Mouse (Mus musculus): ENCODE measurements at regions not wholly inside any gene's neighbourhood (a gene's known extent, or its start where the extent isn't known, plus 50 kb on each side); places are given as distances from the start of the nearest gene placed in this dataset.
"Not testable (repeated sequence)": the region's sequence is repeated elsewhere in the genome, so short reads cannot be mapped to it uniquely, and the experiment has no call there.

GRCm38 (mm10) chr8:46355066-46355465 lies 60.6 kb upstream of the Helt start:
- DNase-seq (ENCODE audit: low read depth, low spot score): no peak

DNA sequence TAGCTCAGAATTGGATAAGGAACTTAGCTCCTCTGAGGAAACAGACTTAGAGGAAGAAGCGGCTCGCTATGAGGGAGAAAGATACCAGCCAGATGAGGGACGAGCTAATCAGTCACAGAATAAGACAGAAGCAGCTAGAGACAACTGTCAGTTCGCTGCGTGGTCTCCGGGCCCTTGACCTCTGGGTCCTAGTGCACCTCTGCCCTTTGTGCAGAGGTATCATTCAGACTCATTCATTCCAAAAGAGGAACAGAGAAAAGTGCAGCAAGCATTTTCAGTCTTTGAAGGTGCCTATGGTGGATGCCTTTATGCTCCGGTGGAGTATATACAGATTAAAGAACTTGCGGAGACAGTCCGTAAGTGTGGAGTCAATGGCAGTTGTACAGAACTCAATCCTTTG lies 63.5 kb upstream of the Helt start:
- not testable (repeated sequence) for DNase-seq (ENCODE audit: low read depth, low spot score)

GRCm38 (mm10) chr8:46362871-46363306 lies 68.4 kb upstream of the Helt start:
- no peak for DNase-seq (ENCODE audit: low read depth, low spot score)

GRCm38 (mm10) chr8:46365711-46366110 lies 71.2 kb upstream of the Helt start:
- DNase-seq (ENCODE audit: low read depth, low spot score): no peak

DNA sequence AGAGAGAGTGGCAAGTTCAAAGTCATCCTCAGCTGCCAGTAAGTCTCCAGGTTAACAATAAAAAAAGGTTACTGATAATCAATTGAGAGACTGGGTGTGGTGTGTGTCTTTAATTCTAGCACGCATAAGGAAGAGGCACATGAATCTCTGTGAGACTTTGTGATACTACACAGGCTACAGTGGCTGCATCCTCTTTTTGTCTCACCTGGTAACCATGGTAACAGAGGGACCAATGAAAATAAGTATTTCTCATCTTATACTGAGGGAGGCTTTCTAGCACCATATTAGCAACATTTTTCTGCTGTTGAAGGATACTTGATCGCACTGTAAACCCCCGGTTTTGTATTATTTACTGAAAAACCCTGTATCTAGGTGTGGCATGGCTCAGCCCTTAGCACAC lies 72.7 kb upstream of the Helt start:
- no peak for DNase-seq (ENCODE audit: low read depth, low spot score)

- DNase-seq (ENCODE audit: low read depth, low spot score): no peak
Measured at GRCm38 (mm10) chr8:46374092-46374491, 79.6 kb upstream of the Helt start.

GRCm38 (mm10) chr8:46375986-46376385 lies 81.5 kb upstream of the Helt start:
- DNase-seq (ENCODE audit: low read depth, low spot score): no peak

- no peak for DNase-seq (ENCODE audit: low read depth, low spot score)
Measured at GRCm38 (mm10) chr8:46384926-46385325, 85.9 kb upstream of the Acsl1 start.

DNA sequence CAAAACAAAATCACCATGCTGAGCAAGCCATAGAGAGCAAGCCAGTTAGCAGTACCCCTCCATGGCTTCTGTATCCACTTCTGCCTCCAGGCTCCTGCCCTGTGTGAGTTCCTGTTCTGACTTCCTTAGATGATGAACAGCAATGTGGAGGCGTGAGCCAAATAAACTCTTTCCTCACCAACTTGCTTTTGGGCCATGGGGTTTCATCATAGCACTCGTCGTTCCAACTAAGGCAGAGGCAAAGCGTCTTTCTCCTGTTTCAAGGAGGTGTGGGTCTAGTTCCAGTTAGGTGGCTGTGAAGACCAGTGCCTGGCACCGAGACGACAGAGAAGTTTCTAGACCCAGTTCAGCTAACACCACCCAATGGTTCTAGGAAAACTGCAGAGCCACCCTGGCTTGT lies 85.0 kb upstream of the Acsl1 start:
- DNase-seq (ENCODE audit: low read depth, low spot score): no peak

DNA sequence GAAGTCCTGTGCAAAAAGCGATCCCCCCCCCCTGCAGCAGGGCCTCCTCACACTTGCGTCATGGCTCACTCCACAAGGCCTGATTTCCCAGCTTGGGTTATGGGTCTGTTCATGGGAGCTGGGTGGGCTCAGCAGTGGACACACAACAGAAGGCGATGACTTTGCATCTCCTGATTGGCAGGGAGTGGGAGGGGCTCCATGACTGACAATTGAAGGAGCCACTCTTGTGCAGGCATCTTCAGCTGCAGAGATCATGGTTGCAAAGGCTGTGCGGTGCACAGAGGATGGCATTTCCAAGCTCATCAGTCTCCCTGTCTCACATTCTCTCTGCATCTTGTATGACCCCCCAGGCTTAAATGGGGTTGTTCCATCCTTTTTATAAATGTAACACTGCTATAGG lies 84.3 kb upstream of the Acsl1 start:
- DNase-seq (ENCODE audit: low read depth, low spot score): no peak

DNA sequence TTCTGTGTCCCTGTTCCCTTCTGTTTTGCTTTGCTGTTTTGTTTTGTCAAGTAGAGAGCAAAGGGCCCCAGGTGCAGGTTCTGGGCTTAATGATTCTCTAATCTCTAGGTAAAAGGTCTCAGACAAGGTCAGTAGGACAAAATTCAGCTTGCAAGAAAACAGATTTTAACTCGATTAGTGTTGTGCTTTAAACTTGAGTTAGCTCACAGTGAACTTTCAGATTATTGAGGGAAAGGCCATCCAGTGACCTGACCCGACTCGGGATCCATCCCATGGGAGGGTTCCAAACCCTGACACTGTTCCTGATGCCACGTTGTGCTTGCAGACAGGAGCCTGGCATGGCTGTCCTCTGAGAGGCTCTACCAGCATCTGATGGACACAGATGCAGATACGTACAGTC lies 83.8 kb upstream of the Acsl1 start:
- no peak for DNase-seq (ENCODE audit: low read depth, low spot score)

- no peak for DNase-seq (ENCODE audit: low read depth, low spot score)
Measured at GRCm38 (mm10) chr8:46388421-46388820, 82.4 kb upstream of the Acsl1 start.

DNA sequence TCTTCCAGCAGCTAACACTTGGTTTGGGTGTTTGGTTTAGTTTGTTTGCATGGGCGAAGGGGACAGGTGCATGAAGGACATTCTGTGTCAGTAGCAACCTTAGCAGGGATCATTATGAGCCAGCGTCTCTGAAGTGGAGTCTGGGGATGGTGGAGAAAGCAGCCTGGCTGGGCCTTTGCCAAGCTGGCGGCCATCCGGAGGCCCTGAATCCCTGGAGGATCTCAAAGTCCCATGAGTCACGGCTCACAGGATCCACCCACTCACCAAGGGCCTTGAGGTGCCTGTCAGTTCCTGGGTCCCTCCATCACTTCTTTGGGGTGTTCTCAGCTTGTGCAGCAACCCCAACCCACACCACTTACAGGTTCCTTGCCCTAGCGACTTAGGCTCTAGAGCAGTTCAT lies 80.4 kb upstream of the Acsl1 start:
- no peak for DNase-seq (ENCODE audit: low read depth, low spot score)

DNA sequence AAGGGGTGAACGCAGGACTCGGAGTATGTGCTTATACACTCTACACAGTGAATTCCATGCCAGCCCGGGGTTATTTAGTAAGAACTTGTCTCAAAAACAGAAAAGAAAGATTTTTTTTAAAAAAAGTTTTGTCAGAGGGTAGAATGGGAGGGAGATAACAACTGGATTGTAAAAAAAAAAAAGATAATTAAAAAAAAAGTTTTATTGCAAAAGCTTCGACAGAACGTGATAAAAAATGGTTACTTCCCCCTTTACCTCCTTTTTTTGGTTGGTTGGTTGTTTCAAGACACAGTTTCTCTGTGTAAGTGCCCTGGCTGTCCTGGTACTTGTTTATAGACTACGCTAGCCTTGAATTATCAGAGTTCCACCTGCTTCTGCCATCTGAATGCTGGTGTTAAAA lies 79.2 kb upstream of the Acsl1 start:
- no peak for DNase-seq (ENCODE audit: low read depth, low spot score)

- no peak for DNase-seq (ENCODE audit: low read depth, low spot score)
Measured at GRCm38 (mm10) chr8:46393296-46393695, 77.5 kb upstream of the Acsl1 start.

DNA sequence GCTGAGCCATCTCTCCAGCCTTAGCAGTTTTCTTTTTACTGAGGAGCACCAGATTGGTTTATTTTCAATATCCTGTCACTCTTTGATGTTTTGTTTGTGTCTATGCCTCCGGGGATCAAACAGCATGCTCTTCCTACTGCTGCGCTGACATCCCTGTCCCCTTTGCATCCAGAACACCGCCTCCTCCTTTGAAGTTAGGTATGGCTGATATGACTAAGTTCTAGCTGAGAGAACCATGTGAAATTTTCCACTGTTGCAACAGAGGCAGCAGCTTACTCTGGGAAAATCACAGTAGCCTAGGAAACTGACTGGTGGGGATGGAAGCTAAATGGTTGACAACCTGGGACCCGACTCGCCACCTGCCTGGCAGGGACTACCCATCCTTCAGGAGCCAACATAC lies 76.1 kb upstream of the Acsl1 start:
- peak; percentile 8 for DNase-seq (ENCODE audit: low read depth, low spot score)

DNA sequence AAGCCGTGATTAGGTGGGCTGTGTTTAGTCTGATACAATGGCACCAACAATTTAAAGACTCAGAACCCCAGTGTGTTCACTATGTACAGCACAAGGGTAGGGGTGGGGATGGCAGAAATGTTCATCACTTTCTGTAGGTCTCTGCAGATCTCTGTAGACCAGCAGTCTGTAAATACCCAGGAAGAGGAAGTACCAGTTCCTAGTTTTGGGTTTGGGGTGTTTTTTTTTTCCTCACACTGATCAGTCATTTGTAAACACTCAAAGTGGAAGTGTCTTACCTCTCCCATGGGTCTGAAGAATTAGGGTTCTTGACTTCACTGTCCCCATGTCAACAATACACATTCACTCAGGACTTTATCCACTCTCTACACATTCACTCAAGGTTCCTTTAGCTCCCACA lies 75.5 kb upstream of the Acsl1 start:
- no peak for DNase-seq (ENCODE audit: low read depth, low spot score)

DNA sequence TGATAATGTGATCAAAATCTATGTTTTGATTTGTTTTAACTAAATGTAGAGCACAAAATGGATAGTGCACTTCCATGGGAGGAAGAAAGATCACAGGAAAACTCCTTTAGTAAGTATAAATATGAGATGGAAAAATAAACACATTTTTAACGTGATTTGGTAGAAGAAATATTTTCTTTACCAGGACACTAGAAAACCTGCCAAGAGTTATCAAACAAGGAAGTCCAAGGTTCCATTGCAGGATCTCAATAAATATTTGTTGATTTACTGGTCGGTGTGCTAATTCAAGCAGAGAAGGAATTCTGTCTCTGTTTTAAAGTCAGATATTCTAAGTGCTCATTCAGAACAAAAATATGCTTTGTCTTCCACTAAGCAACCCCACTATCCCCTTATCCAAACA lies 73.8 kb upstream of the Acsl1 start:
- no peak for DNase-seq (ENCODE audit: low read depth, low spot score)

DNA sequence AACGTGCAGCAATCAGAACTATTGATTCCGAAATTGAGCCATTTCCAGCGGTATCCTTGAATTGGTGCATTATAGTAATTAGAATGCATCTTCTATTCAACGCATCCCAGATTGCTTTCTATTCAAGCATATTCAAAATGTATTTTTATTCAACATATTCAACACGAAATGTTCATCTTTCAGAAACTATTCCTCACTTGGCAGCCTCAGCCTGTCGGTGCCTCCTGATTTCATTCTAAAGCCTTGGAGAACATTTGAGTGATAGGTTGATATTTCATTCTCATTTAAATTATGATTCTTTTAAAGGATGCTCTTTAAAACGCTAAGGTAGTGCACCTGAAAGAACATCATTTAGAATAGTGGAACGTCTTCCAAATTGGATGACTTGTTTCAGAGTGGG lies 73.1 kb upstream of the Acsl1 start:
- no peak for DNase-seq (ENCODE audit: low read depth, low spot score)

DNA sequence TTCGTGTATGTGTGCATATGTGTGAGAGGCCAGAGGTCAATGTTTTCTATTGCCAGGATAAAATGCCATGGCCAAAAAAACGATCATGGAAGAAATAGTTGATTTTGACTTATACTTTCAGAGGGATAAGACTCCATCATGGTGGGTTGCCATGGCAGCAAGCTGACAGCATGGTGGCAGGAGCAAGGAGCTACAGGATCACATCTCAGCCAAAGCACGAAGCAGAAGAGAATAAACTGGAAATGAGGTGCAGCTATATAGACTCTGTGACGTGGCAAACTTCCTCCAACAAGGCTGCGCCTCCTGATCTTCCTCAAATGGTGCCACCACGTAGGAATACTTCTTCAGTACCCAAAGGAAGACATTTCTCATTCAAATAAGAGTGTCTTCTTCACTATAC lies 70.2 kb upstream of the Acsl1 start:
- no peak for DNase-seq (ENCODE audit: low read depth, low spot score)

- DNase-seq (ENCODE audit: low read depth, low spot score): no peak
Measured at GRCm38 (mm10) chr8:46403877-46404560, 66.8 kb upstream of the Acsl1 start.

- DNase-seq (ENCODE audit: low read depth, low spot score): no peak
Measured at GRCm38 (mm10) chr8:46408886-46409285, 62.0 kb upstream of the Acsl1 start.

GRCm38 (mm10) chr8:46409296-46409695 lies 61.5 kb upstream of the Acsl1 start:
- no peak for DNase-seq (ENCODE audit: low read depth, low spot score)
